Mouse (Mus musculus): ENCODE measurements around the gene Fcgr1.
"Not testable (repeated sequence)": the region's sequence is repeated elsewhere in the genome, so short reads cannot be mapped to it uniquely, and the experiment has no call there.

Fcgr1 gene

GRCm38 (mm10) chr3:96273591-96274465 lies 19.9 kb downstream of the Fcgr1 start:
- no peak for DNase-seq (ENCODE audit: low read depth, low spot score)

DNA sequence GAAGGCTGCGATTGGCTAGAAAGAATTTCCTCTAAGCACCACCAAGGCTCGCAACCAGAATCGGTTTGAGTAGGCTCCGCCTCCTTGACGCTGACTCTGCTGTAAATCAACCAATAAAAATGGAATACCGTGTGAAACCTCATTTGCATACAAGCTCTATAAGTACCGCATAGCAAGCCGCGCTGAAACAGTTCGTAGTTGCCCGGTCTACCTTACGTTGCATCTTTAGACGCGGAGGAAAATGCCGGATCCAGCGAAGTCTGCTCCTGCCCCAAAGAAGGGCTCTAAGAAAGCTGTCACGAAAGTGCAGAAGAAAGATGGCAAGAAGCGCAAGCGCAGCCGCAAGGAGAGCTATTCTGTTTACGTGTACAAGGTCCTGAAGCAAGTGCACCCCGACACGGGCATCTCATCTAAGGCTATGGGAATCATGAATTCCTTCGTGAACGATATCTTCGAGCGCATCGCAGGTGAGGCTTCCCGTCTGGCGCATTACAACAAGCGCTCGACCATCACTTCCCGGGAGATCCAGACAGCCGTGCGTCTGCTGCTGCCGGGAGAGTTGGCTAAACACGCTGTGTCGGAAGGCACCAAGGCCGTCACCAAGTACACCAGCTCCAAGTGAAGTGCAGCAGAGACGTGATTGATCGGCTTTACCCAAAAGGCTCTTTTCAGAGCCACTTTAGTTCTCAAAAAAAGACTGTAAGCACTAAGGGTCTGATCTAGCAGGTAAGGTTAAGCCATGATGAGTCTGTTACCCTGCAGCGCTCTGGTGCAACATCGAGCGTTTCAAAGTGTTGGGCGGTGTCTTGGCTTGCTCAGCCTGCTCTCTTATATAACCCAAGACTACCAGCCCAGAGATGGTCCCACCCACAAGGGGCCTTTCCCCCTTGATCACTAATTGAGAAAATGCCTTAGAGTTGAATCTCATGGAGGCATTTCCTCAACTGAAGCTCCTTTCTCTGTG lies 24.0 kb downstream of the Fcgr1 start, which contains the start of gene Hist2h2bb:
Hist2h2bb (plus strand) TSS at position 242 of the 964 bp plus-strand sequence.
- DNase-seq (ENCODE audit: low read depth, low spot score) = peak; percentile 98

GRCm38 (mm10) chr3:96268776-96269378 lies 24.9 kb downstream of the Fcgr1 start:
- not testable (repeated sequence) for DNase-seq (ENCODE audit: low read depth, low spot score)

GRCm38 (mm10) chr3:96268051-96268775 lies 25.6 kb downstream of the Fcgr1 start, which contains the start of gene Hist2h3b:
Gene Hist2h3b (plus strand): TSS chr3:96268654.
- peak; percentile 93 for DNase-seq (ENCODE audit: low read depth, low spot score)

DNA sequence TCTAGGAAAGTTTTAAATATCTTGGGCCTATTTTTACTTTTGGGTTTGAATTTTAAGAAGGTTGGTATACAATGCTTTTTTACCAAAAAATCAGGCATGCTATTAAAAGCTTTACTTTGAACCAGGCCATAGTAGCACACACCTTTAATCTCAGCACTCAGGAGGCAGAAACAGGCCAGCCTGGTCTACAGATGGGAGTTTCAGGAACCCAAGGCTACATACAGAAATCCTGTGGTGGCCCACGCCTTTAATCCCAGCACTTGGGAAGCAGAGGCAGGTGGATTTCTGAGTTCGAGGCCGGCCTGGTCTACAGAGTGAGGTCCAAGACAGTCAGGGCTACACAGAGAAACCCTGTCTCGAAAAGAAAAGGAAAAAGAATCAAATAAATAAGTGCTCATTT lies 26.2 kb downstream of the Fcgr1 start:
- no peak for DNase-seq (ENCODE audit: low read depth, low spot score)

DNA sequence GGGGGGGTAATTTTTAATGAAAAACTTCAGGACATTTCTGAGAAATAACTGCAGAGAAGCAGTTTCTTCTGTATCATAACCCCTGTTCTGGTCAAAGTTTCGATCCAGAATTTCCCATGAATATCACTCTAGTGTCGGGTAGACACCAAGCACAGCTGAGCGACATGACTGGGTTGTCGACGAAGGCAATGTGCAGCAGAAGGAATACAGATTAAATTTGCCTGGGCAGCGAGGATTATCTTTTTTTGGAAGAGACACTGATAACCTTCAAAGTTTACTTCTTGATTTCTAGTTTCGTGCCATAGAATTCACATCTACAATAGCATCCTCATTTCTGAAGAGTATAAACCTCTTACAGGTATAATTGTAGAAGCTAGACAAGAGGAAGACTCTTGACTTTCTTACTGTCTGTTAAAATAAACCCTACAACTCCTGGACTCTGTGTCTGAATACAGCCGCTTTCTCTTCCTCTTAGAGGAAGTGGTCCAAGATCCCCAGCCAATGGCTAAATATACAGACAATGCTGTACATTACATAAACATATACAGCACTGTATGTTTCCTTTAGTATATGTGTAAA lies 27.5 kb downstream of the Fcgr1 start:
- no peak for DNase-seq (ENCODE audit: low read depth, low spot score)

- no peak for DNase-seq (ENCODE audit: low read depth, low spot score)
Measured at GRCm38 (mm10) chr3:96264404-96264949, 29.3 kb downstream of the Fcgr1 start.

DNA sequence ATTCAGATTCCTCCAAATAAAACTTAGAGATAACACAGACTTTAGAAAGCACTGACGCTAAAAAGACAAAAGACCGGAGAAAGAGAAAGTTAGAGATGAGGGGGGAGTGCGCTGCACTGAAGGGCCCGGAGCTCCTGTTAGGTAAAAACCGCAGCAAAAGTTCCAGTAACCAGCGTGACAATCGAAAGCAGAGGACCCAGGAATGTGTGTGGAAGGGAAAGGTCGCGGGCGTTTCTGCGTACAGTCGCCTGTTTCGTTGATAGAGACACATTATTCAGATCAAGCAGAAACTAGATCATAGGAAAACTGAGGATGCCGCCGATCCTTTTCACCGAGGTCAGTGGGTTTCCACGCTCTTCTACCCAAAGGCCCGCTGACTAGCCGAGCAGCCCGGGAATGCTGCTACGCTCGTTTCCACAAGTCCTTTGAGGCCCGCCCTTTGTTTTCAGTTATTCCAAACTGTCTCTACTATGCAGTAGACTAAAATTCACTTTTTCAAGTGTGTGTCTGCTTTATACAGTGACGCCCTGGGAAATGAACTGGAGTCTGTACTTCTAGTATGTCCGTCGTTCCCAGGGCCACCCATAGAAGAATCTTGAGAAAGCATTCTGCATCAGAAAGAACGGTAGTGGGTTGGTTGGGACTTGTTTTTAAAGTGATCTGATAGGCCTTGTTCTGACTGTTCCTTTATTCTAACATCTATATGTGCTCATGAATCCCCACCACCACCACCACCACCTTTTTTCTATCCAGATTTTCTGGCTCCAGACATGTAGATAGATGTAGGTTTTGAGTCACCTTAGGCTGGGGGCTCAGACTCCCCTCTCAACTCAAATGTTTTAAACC lies 30.0 kb downstream of the Fcgr1 start:
- DNase-seq (ENCODE audit: low read depth, low spot score) = no peak

DNA sequence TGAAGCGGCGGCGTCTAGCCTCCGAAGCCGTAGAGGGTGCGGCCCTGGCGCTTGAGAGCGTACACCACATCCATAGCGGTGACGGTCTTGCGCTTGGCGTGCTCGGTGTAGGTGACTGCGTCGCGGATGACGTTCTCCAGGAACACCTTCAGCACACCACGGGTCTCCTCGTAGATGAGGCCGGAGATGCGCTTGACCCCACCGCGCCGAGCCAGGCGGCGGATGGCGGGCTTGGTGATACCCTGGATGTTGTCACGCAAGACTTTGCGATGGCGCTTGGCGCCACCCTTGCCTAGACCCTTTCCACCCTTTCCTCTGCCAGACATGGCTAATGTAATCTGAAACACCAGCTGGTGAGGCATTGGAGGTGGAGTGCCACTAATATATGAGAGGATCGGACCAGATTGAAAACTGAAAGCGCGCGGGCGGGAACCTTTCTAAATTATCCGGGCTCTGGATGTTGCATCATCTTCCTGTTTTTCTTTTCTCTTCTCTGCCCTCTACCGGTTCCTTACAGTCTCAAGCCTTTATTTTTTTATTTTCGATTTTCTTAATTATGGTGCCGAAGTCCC lies 30.7 kb downstream of the Fcgr1 start, which contains the start of gene Hist2h4:
Hist2h4 (minus strand) TSS at position 333 of the 572 bp plus-strand sequence.
- DNase-seq (ENCODE audit: low read depth, low spot score) = peak; percentile 92

DNA sequence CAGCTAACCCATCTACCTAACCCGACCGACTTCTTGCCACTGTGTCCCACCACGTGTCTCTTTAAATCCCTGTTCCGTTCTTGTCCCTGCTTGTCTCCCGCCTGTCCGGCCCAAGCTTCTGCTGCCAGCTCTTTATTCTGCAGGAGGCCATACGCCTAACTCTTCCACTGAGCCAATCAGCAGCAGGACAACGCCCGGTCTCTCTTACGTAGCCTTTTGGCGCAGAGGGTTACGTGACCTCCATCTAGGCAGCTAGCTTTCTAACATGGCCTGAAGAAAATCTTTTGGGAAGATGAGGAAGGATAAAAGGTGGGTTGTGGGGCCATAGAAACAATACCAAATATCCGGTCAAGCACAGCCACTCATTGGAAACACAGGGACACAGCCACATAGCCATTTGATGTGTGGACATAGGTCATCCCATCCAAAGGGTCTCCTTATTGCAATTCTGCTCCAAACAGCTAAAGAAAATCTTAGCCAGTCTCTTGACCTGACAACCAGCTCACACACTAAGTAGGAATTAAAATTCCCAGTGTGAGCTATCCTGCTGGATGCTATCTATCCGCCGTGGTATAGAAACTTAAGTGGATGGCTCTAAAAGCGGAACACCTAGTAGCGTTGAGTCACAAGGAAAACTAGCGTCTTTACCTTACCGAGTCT lies 31.4 kb downstream of the Fcgr1 start:
- DNase-seq (ENCODE audit: low read depth, low spot score) = peak; percentile 93

DNA sequence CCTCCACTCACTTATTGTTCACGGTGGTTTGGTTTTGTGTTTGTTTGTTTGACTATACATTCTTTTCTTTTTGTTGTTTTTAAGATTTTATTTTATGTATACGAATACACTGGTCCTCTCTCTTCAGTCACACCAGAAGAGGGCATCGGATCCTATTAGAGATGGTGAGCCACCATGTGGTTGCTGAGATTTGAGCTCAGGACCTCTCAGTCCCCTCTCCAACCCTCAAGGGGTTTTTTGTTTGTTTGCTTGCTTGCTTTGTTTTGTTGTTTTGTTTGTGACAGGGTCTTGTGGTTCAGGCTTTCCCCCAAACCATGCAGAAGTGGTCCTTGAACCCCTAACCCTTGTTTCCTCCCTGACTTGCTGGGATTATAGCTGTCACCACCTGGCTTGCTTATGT lies 32.1 kb downstream of the Fcgr1 start:
- no peak for DNase-seq (ENCODE audit: low read depth, low spot score)

DNA sequence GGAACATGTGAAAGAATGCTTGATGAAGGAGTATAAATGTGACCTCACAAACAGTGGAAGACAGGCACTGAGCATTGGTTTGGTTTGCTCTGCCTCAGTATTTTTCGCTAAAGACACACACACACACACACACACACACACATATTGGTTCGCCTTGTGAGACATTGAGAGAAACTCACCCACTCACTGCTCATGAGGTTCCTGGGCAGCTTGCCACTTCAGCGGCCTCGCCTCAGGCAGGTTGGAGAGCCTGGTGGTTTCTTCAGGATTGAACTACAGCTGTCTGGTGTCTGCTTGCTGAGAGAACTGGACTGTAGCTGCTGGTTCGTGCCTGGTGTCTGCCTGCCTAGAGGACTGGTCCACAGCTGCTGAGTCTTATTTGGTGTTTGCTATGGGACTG lies 33.5 kb downstream of the Fcgr1 start:
- DNase-seq (ENCODE audit: low read depth, low spot score) = no peak

DNA sequence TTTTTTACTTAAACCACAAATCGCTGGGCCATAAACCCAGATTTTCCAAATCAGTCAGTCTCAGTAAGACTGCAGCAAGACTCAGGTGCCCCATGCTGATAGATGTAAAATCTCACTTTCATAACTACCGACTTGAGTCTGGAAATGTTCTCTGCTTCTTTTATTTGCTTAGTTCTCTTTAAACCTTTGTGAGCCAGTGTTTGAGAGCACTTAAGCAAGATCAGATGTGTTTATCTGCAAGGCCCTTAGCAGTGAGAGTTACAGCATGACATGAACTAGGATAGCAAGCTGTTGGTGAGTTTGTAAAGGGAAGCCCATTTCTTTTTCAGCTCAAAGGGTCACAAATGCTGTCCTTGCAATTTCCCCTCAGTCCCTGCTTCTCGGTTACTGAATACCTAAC lies 36.6 kb downstream of the Fcgr1 start:
- DNase-seq (ENCODE audit: low read depth, low spot score) = no peak

DNA sequence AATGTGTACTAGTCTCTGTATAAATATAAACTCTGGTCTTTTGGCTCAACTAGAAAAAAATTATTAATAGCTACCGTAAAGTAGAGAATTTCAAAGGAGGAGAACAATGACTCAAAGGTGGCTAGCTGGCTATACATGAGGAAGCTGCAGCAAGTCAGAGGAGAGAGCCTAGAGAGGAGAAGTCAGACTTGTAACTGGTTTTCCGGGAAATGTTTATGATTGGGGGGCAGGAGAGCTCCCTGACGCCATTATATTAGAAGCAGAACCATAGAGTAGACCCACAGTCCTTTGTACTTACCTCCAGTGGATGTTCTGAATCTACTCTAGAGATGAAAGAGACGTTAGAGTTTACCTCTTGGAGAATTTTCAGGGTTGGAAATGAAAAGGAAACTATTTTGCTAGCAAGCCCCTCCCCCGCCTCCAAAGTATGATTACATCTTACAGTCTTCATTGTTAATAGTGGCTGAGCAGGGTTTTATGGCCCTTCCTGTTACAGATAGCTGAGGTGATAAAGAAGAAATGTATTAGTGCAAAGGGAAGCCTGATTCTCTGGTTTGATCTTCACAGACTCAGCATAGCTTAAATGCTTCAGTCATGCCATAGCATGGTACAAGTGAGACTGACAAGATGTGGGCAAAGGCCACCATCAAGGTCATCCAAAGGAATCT lies 37.7 kb downstream of the Fcgr1 start:
- no peak for DNase-seq (ENCODE audit: low read depth, low spot score)

DNA sequence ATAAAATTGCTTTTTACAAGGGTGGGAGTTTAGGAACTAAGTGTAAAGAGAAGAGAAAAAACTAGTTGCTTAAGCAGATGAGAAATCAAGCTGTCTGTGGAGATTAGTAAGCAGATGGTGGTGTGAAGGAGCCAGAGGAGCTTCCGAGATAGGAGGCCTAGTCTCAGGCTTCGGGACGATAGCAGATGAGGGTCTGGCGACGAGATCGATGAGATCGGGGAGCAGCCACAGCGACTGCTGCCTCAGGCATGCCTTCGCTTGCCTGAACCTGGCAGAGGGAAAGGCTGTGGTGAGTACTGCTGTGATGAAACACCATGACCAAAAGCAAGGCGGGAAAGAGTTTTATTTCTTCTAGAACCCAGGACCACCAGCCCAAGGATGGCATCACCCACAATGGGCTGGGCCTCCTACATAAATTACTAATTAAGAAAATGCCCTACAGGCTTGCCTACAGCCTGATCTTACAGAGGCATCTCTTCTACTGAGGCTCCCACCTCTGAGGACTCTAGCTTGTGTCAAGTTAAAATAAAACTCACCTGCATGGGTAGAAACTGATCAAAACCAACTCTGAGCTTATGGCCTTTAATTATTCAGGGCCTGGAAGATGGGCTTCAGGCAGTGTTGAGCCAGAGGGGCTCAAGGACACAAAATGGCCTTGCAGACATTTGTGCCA lies 39.0 kb downstream of the Fcgr1 start:
- DNase-seq (ENCODE audit: low read depth, low spot score) = no peak

DNA sequence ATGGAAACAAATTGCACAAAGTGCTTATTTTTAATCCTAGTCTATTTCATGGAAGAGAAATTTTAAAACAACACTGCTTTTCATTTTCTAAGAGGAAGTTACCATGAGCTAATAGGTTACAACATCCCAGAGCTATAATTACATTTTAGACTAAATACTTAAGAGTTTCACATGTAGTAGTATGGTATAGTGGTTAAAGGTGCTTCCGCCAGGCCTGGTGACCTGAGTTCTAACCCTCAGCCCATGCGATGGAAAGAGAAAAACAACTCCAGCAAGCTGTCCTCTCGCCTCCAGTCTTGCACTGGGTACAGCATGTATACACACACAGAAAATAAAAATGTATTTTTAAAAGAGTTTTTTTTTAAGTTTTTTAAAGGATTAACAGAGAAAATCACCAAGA lies 42.0 kb downstream of the Fcgr1 start:
- DNase-seq (ENCODE audit: low read depth, low spot score) = no peak

DNA sequence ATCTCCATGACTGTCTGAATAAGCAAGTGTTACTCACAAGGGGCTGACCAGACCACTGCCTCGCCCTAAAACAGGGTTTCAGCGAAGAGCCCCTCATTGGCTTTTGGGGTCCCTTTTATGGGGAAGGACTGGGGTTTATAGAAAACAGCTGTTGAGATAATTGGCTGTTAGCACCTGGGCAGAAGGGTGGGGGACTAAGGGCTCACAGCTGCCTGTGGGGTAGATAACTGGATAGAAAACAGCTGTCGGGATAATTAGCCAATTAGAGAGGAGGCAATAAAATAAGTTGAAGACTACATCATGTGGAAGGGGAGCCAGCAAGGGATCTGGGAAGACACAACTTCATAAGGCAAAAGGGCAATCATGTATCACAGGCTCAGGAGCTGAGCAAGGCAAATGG lies 42.9 kb downstream of the Fcgr1 start:
- DNase-seq (ENCODE audit: low read depth, low spot score) = no peak

DNA sequence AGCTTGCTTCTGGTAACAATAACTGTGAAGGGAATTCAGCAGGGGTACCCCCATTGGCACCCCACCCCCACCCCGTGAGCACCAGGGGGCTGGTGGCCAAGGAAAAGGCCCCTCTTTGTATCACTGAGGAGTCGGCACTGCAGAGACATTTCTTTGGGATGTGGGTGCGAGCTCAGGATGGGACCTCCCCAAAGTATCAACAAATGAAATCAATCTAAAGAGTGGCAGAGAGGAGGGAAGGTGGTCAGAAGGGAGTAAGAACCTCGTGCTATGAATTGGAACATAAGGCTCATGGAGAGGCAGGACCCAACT lies 44.8 kb downstream of the Fcgr1 start:
- DNase-seq (ENCODE audit: low read depth, low spot score) = no peak
